Mouse (Mus musculus): ENCODE data around the gene Plekha6. TPM values are rescaled to one million over a fixed set of nuclear protein-coding genes. Genes with fewer than 3 reads are reported as not detected.

Plekha6 gene
- polyA plus RNA-seq, 2 experiments: 0.81 to 2.1 TPM

GRCm38 (mm10) chr1:133162981-133163380, 1.0 kb upstream of the Plekha6 start:
- 26% methylated on average over 8 of the region's 8 CpGs for WGBS (ENCODE audit: insufficient replicate concordance)
- no peak for DNase-seq (ENCODE audit: low read depth in 3 of 3, low spot score in 3 of 3)
- Histone ChIP-seq H3K9me3 (ENCODE audit: control insufficient read depth, low read length) (no peaks in the 10 kb centered on the region), H3K27me3 (ENCODE audit: control insufficient read depth, insufficient read depth, low read length) (peaks cover 53% of the 10 kb centered on the region), H3K4me2 (ENCODE audit: low read depth) (no peak overlapping the region), H3K4me3 (ENCODE audit: insufficient read depth in 1 of 2, low read depth in 2 of 2, low read length in 2 of 2) (no peak overlapping the region), H3K36me3 (replicated peaks; ENCODE audit: control insufficient read depth, insufficient read depth, low read depth) (no peaks in the 10 kb centered on the region), H3K4me1 (replicated peaks; ENCODE audit: control insufficient read depth in 2 of 2, insufficient read depth in 2 of 2, low read length in 1 of 2) (no peaks in the 10 kb centered on the region), H3K9ac (replicated peaks) (no peak overlapping the region), H3K27ac (no peak overlapping the region)
- TF ChIP-seq CTCF (IDR thresholded peaks at IDR 0.05; ENCODE audit: low read depth) (no peak), EP300 (IDR thresholded peaks at IDR 0.05; ENCODE audit: low read depth) (no peak)
- no peak for ATAC-seq (ENCODE audit: insufficient read depth)

- Histone ChIP-seq H3K4me3 (ENCODE audit: insufficient read depth in 1 of 2, low read depth in 2 of 2, low read length in 2 of 2) (no peak overlapping the region; a peak in 1 of 4 replicates), H3K9me3 (ENCODE audit: control insufficient read depth, low read length) (no peaks in the 10 kb centered on the region), H3K4me2 (ENCODE audit: low read depth) (peak overlapping the region; percentile 63), H3K4me1 (replicated peaks; ENCODE audit: control insufficient read depth in 2 of 2, insufficient read depth in 2 of 2, low read length in 1 of 2) (no peaks in the 10 kb centered on the region), H3K27me3 (ENCODE audit: control insufficient read depth, insufficient read depth, low read length) (peaks cover 49% of the 10 kb centered on the region), H3K27ac (no peak overlapping the region), H3K36me3 (replicated peaks; ENCODE audit: control insufficient read depth, insufficient read depth, low read depth) (no peaks in the 10 kb centered on the region), H3K9ac (replicated peaks) (no peak overlapping the region)
- ATAC-seq (ENCODE audit: insufficient read depth) (no peak), DNase-seq (ENCODE audit: low read depth in 3 of 3, low spot score in 3 of 3) (no peak)
- TF ChIP-seq EP300 (IDR thresholded peaks at IDR 0.05; ENCODE audit: low read depth): no peak
- no peak for TF ChIP-seq CTCF (IDR thresholded peaks at IDR 0.05; ENCODE audit: low read depth)
- WGBS (ENCODE audit: insufficient replicate concordance): 1% methylated on average over 10 of the region's 10 CpGs
Observed at GRCm38 (mm10) chr1:133164591-133165011, 591 bp downstream of the Plekha6 start.

- no peak overlapping the region for H3K9ac ChIP-seq (replicated peaks)
- TF ChIP-seq CTCF (IDR thresholded peaks at IDR 0.05; ENCODE audit: low read depth) (no peak), EP300 (IDR thresholded peaks at IDR 0.05; ENCODE audit: low read depth) (no peak)
- H3K4me1 ChIP-seq (replicated peaks; ENCODE audit: control insufficient read depth in 2 of 2, insufficient read depth in 2 of 2, low read length in 1 of 2): no peaks in the 10 kb centered on the region
- H3K4me3 ChIP-seq (ENCODE audit: insufficient read depth in 1 of 2, low read depth in 2 of 2, low read length in 2 of 2): no peak overlapping the region
- H3K27me3 ChIP-seq (ENCODE audit: control insufficient read depth, insufficient read depth, low read length): peaks cover 49% of the 10 kb centered on the region
- DNase-seq (ENCODE audit: low read depth in 3 of 3, low spot score in 3 of 3) (no peak), ATAC-seq (ENCODE audit: insufficient read depth) (no peak)
- no peak overlapping the region for H3K27ac ChIP-seq
- H3K4me2 ChIP-seq (ENCODE audit: low read depth): no peak overlapping the region
- H3K9me3 ChIP-seq (ENCODE audit: control insufficient read depth, low read length): no peaks in the 10 kb centered on the region
- 6% methylated on average over 11 of the region's 11 CpGs for WGBS (ENCODE audit: insufficient replicate concordance)
- H3K36me3 ChIP-seq (replicated peaks; ENCODE audit: control insufficient read depth, insufficient read depth, low read depth): no peaks in the 10 kb centered on the region
Observed at GRCm38 (mm10) chr1:133165111-133165510, 1.1 kb downstream of the Plekha6 start.

- Histone ChIP-seq H3K27me3 (ENCODE audit: control insufficient read depth, insufficient read depth, low read length) (peaks cover 33% of the 10 kb centered on the region), H3K9ac (replicated peaks) (no peak overlapping the region), H3K27ac (no peak overlapping the region), H3K36me3 (replicated peaks; ENCODE audit: control insufficient read depth, insufficient read depth, low read depth) (no peaks in the 10 kb centered on the region), H3K9me3 (ENCODE audit: control insufficient read depth, low read length) (no peaks in the 10 kb centered on the region), H3K4me3 (ENCODE audit: insufficient read depth in 1 of 2, low read depth in 2 of 2, low read length in 2 of 2) (no peak overlapping the region), H3K4me1 (replicated peaks; ENCODE audit: control insufficient read depth in 2 of 2, insufficient read depth in 2 of 2, low read length in 1 of 2) (no peaks in the 10 kb centered on the region), H3K4me2 (ENCODE audit: low read depth) (peak overlapping the region; percentile 31; the same call in 1 of the 2 replicates)
- TF ChIP-seq CTCF (IDR thresholded peaks at IDR 0.05; ENCODE audit: low read depth) (no peak), EP300 (IDR thresholded peaks at IDR 0.05; ENCODE audit: low read depth) (no peak)
- WGBS (ENCODE audit: insufficient replicate concordance): 43% methylated on average over 19 of the region's 19 CpGs
- DNase-seq (ENCODE audit: low read depth in 3 of 3, low spot score in 3 of 3) (no peak), ATAC-seq (ENCODE audit: insufficient read depth) (no peak)
Observed at GRCm38 (mm10) chr1:133168318-133169060, 4.5 kb downstream of the Plekha6 start.

- Histone ChIP-seq H3K27me3 (ENCODE audit: control insufficient read depth, insufficient read depth, low read length) (peaks cover 16% of the 10 kb centered on the region), H3K27ac (no peak overlapping the region), H3K4me2 (ENCODE audit: low read depth) (no peak overlapping the region), H3K4me3 (ENCODE audit: insufficient read depth in 1 of 2, low read depth in 2 of 2, low read length in 2 of 2) (no peak overlapping the region), H3K9me3 (ENCODE audit: control insufficient read depth, low read length) (no peaks in the 10 kb centered on the region), H3K4me1 (replicated peaks; ENCODE audit: control insufficient read depth in 2 of 2, insufficient read depth in 2 of 2, low read length in 1 of 2) (no peaks in the 10 kb centered on the region), H3K9ac (replicated peaks) (no peak overlapping the region), H3K36me3 (replicated peaks; ENCODE audit: control insufficient read depth, insufficient read depth, low read depth) (no peaks in the 10 kb centered on the region)
- ATAC-seq (ENCODE audit: insufficient read depth) (no peak), DNase-seq (ENCODE audit: low read depth in 3 of 3, low spot score in 3 of 3) (no peak)
- no peak for TF ChIP-seq EP300 (IDR thresholded peaks at IDR 0.05; ENCODE audit: low read depth)
- no peak for TF ChIP-seq CTCF (IDR thresholded peaks at IDR 0.05; ENCODE audit: low read depth)
- WGBS (ENCODE audit: insufficient replicate concordance): 55% methylated on average over 8 of the region's 8 CpGs
Observed at GRCm38 (mm10) chr1:133170196-133170595, 6.2 kb downstream of the Plekha6 start.
